Mouse (Mus musculus) embryonic facial prominence, embryonic 11.5 days (tissue): ENCODE measurements at regions not wholly inside any gene's neighbourhood (a gene's known extent, or its start where the extent isn't known, plus 50 kb on each side); places are given as distances from the start of the nearest gene placed in this dataset.

Experiments used
- ATAC-seq: fragments of 200-750 bp; cut with Nextera tagmentation; replicated peaks from 2 replicates; pipeline ENCODE4 v1.8.0; 2017; ENCODE audit warnings: low read depth; ENCODE audit not compliant: insufficient number of reproducible peaks, low FRiP score, low TSS enrichment
- DNase-seq: peaks from one replicate; pipeline ENCODE4 v3.0.0-alpha.2; 2015; ENCODE audit warnings: low spot score
- H3K27ac ChIP-seq: fragments of 300-500 bp; sonication (generic); replicated peaks from 2 replicates; pipeline ENCODE4 v1.5.1; 2014; ENCODE audit warnings: mild to moderate bottlenecking, low read depth, low read length, control low read depth
- H3K27me3 ChIP-seq: fragments of 300-500 bp; sonication (generic); 2 replicates; pipeline ENCODE4 v1.6.1; 2014; ENCODE audit warnings: mild to moderate bottlenecking, low read length, moderate library complexity, mixed read lengths; ENCODE audit not compliant: control insufficient read depth, insufficient read depth
- H3K36me3 ChIP-seq: fragments of 300-500 bp; sonication (generic); replicated peaks from 2 replicates; pipeline ENCODE4 v1.6.1; 2014; ENCODE audit warnings: low read depth, mild to moderate bottlenecking, low read length, moderate library complexity, mixed read lengths; ENCODE audit not compliant: control insufficient read depth, insufficient read depth
- H3K4me1 ChIP-seq: fragments of 300-500 bp; sonication (generic); 2 replicates; pipeline ENCODE4 v1.6.1; 2014; ENCODE audit warnings: low read length, mixed read lengths; ENCODE audit not compliant: control insufficient read depth, insufficient read depth
- H3K4me2 ChIP-seq: fragments of 300-500 bp; sonication (generic); 2 replicates; pipeline ENCODE4 v1.6.1; 2014; ENCODE audit warnings: low read depth, mild to moderate bottlenecking, control low read depth, low read length, moderate library complexity
- H3K4me3 ChIP-seq: fragments of 300-500 bp; sonication (generic); 2 replicates; pipeline ENCODE4 v1.5.1; 2014; ENCODE audit warnings: low read depth, low read length, control low read depth
- H3K9ac ChIP-seq: fragments of 300-500 bp; sonication (generic); replicated peaks from 2 replicates; pipeline ENCODE4 v1.6.1; 2014; ENCODE audit warnings: mild to moderate bottlenecking, control low read depth, low read length
- H3K9me3 ChIP-seq: fragments of 300-500 bp; sonication (generic); replicated peaks from 2 replicates; pipeline ENCODE4 v1.6.1; 2016; ENCODE audit warnings: mild to moderate bottlenecking, low read length, inconsistent platforms, mixed read lengths; ENCODE audit not compliant: control insufficient read depth
- WGBS: fragments of 180-500 bp; shearing (Covaris S2); extraction: QIAGEN DNeasy Blood & Tissue Kit; methylation state at CpG from one replicate; pipeline ENCODE4 v1.1.7; 2014; 5-methylcytosine and 5-hydroxymethylcytosine counted together

DNA sequence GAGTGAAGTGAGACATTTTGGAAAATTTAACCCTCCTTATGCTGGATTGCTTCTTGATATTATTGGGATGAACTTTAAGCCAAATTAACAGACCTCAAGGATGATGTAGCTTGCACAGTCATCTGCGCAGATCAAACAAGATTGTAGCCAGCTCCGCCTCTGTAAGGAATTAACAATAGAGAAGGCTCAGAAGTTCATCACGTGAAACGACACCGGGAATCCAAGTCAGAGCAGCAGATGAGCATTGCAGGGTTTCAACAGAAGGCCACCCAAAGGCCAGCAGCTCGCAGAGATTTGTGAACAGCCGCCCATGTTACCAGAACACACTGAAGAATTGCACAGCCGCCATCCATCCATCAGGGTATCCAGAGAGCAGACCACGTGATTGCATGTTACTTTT is 391.1 kb downstream of the Med10 start:
- no peak overlapping the region for H3K4me3 ChIP-seq
- no peaks in the 10 kb centered on the region for H3K9me3 ChIP-seq
- H3K4me1 ChIP-seq = no peaks in the 10 kb centered on the region
- no peak overlapping the region for H3K9ac ChIP-seq
- 87% methylated on average over 9 of the region's 9 CpGs for WGBS
- ATAC-seq (no peak), DNase-seq (no peak)
- no peak overlapping the region for H3K27ac ChIP-seq
- H3K4me2 ChIP-seq = no peak overlapping the region
- H3K27me3 ChIP-seq = no peaks in the 10 kb centered on the region
- no peaks in the 10 kb centered on the region for H3K36me3 ChIP-seq

DNA sequence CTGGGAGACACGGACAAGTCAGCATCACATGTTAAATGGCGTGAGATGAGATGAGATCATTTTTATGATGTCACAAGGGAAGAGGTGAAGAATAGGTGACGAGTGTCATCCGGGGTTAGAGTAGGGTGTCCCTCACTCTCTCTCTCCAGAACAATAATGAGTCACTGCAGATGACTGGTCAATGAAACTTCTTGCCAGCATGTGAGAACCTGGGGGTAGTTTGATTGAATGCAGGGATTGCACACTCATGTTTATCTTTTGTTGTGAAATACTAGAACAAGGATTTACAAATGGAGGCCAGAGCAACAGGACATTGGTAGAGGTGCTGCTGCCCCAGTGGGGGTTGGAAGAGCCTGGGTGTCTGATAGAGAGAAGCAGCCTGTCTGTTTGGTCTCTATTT is 393.7 kb downstream of the Med10 start:
- Histone ChIP-seq H3K4me1 (no peaks in the 10 kb centered on the region), H3K9ac (no peak overlapping the region), H3K9me3 (no peaks in the 10 kb centered on the region), H3K4me3 (no peak overlapping the region), H3K36me3 (no peaks in the 10 kb centered on the region), H3K27ac (no peak overlapping the region), H3K4me2 (no peak overlapping the region), H3K27me3 (no peaks in the 10 kb centered on the region)
- DNase-seq (no peak), ATAC-seq (no peak)
- WGBS = 81% methylated on average over 4 of the region's 4 CpGs

DNA sequence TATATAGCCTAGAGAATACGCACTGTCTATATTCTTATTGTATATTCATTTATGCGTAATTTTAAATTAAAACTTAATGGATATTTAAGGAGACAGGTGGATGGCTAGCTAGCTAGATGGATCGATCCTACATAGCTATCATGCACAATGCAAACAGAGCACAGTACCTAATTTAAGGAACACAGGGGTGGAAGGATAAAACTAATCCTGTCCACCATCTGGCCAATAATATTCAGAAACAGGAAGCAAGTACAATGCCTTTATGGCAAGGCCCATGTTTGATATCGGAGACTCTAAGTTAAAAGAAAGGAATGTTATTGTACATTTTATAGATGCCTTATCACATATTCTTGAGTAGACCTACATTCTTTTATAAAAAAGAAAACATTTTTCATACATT is 396.4 kb downstream of the Med10 start:
- no peaks in the 10 kb centered on the region for H3K4me1 ChIP-seq
- no peak overlapping the region for H3K4me2 ChIP-seq
- no peak overlapping the region for H3K4me3 ChIP-seq
- DNase-seq (no peak), ATAC-seq (no peak)
- no peaks in the 10 kb centered on the region for H3K9me3 ChIP-seq
- H3K36me3 ChIP-seq = no peaks in the 10 kb centered on the region
- no peak overlapping the region for H3K27ac ChIP-seq
- no peaks in the 10 kb centered on the region for H3K27me3 ChIP-seq
- WGBS = 94% methylated on average over 4 of the region's 4 CpGs
- H3K9ac ChIP-seq = no peak overlapping the region

DNA sequence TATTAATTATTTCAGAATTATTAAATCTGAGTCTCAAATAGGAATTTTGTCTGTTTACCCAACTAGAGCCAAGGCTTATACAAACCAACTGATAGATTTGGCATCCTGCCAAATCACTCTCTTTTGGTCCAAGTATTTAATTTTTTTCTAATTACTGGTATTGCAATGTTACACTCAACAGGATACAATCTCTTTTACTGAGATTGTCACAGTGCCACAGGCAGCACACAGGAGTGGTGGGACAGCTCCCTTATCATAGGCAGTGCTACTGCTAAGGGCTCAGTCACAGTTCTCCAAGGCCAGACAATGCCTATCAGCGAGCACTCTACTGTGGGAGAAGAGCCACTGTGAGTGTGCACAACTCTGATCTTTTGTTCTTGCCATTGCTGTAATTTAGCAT is 396.9 kb downstream of the Med10 start:
- Histone ChIP-seq H3K9ac (no peak overlapping the region), H3K27me3 (no peaks in the 10 kb centered on the region), H3K27ac (no peak overlapping the region), H3K4me1 (no peaks in the 10 kb centered on the region), H3K36me3 (no peaks in the 10 kb centered on the region), H3K4me2 (no peak overlapping the region), H3K9me3 (no peaks in the 10 kb centered on the region), H3K4me3 (no peak overlapping the region)
- 83% methylated on average over 1 of the region's 1 CpGs for WGBS
- ATAC-seq = no peak
- no peak for DNase-seq

DNA sequence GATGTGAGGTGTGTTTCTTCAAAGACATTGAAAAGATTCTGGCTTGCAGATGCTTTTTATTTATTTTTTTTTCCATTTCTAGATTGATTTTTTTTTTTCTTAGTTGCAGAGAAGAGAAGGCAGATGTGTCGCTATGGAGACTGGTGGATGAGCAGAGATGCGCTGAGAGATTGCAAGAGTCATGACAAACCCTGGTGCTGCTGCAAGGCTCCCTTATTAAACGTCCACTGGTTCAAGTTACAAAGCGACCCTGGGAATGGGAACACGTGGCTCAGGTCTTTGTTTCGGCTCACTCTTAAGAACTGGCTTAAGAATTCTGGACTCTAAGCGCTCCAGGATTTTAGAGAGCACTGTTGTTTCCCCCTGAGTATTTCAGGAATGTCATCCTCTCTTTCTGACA is 403.1 kb downstream of the Med10 start:
- Histone ChIP-seq H3K4me1 (no peaks in the 10 kb centered on the region), H3K4me3 (no peak overlapping the region), H3K4me2 (no peak overlapping the region), H3K27ac (no peak overlapping the region), H3K9me3 (no peaks in the 10 kb centered on the region), H3K9ac (no peak overlapping the region), H3K36me3 (no peaks in the 10 kb centered on the region), H3K27me3 (no peaks in the 10 kb centered on the region)
- peak; percentile 52 for DNase-seq
- WGBS = 36% methylated on average over 7 of the region's 7 CpGs
- ATAC-seq = 0 out of 2 replicates have a peak, but pooled peaks have one; percentile 39

DNA sequence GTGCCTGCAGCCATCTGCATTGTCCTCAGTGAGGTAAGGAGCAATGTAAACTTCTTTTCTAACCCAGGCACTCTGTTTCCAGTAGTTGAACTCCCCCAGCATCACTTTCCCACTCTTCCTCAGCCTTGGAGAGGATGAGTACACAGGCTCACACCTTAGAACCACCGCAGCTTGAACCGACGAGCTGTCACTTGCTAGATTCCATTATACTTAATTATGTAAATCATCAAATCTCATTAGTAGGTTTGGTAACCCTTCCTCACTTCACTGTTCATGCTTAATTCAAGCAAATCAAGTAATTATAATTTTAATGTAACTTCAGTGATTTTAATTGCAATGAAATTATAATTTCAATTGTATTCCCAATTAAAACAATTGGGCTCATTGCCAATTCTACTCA is 408.0 kb downstream of the Med10 start:
- Histone ChIP-seq H3K27me3 (no peaks in the 10 kb centered on the region), H3K4me2 (no peak overlapping the region), H3K4me1 (no peaks in the 10 kb centered on the region), H3K36me3 (no peaks in the 10 kb centered on the region), H3K9ac (no peak overlapping the region), H3K4me3 (no peak overlapping the region), H3K27ac (no peak overlapping the region), H3K9me3 (no peaks in the 10 kb centered on the region)
- DNase-seq (no peak), ATAC-seq (no peak)
- 85% methylated on average over 3 of the region's 3 CpGs for WGBS

DNA sequence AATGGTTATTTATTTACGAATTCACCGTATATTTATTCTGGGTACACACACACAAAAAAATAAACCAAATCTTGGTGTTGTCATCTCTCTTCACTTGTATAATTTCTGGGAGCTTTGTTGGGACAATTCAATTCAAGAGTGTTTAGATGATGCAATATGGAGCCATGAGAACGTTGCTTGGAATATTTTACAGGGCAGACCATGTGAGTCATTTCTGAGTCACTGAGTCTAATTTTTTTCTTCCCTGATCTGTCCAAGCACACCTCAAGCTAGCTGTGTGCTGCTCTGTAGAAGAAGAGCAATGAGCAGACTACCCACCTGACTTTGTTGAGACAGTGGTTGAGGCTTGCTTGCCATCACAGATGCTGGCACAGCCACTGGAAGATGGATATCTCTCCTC is 410.8 kb downstream of the Med10 start:
- Histone ChIP-seq H3K27me3 (no peaks in the 10 kb centered on the region), H3K9ac (no peak overlapping the region), H3K9me3 (no peaks in the 10 kb centered on the region), H3K4me2 (no peak overlapping the region), H3K36me3 (no peaks in the 10 kb centered on the region), H3K27ac (no peak overlapping the region), H3K4me3 (no peak overlapping the region), H3K4me1 (no peaks in the 10 kb centered on the region)
- ATAC-seq (no peak), DNase-seq (no peak)
- WGBS = 94% methylated on average over 3 of the region's 3 CpGs

DNA sequence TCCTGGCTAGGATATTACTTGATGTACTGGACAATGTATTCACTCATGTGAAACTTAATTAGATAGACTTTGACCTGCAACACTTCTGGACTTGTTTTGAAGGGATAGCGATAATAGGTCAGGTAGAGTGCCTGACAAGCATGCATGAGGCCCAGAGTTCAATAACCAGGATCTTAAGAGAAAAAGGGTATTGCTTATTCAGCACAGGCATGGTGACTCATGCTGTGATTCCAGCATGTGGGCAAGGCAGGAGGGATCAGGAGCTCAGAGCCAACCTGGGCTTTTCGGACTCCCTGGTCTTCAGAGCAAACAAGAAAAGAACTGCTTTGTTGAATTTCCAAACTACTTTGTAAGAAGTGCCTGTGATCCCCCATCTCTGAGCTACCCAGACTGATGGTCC is 411.4 kb downstream of the Med10 start:
- Histone ChIP-seq H3K36me3 (no peaks in the 10 kb centered on the region), H3K4me1 (no peaks in the 10 kb centered on the region), H3K4me3 (no peak overlapping the region), H3K27me3 (no peaks in the 10 kb centered on the region), H3K27ac (no peak overlapping the region), H3K9ac (no peak overlapping the region), H3K9me3 (no peaks in the 10 kb centered on the region), H3K4me2 (no peak overlapping the region)
- ATAC-seq (no peak), DNase-seq (no peak)
- 76% methylated on average over 2 of the region's 2 CpGs for WGBS
